Mouse (Mus musculus): ENCODE measurements around the gene Erc2. TPM values are rescaled to one million over a fixed set of nuclear protein-coding genes. Genes with fewer than 3 reads are reported as not detected.
A peak's percentile ranks its signal among the peaks of the same experiment; 100 is the strongest.

Erc2 gene
- polyA plus RNA-seq, 1 experiment from 2014 or later: 33.1 TPM

GRCm38 (mm10) chr14:28359983-28360382, 737.8 kb downstream of the Erc2 start:
- Histone ChIP-seq H3K4me3 (no peak overlapping the region), H3K4me1 (no peaks in the 10 kb centered on the region), H3K4me2 (replicated peaks) (no peak overlapping the region), H3K27me3 (replicated peaks) (no peaks in the 10 kb centered on the region), H3K9me3 (no peaks in the 10 kb centered on the region), H3K9ac (no peak overlapping the region), H3K36me3 (no peaks in the 10 kb centered on the region), H3K27ac (no peak overlapping the region)
- ATAC-seq (ENCODE audit: low FRiP score, low read depth): no peak
- WGBS: 89% methylated on average over 4 of the region's 4 CpGs

- no peak overlapping the region for H3K9ac ChIP-seq
- ATAC-seq (ENCODE audit: low FRiP score, low read depth): no peak
- 72% methylated on average over 4 of the region's 4 CpGs for WGBS
- H3K4me2 ChIP-seq (replicated peaks): no peak overlapping the region
- H3K27ac ChIP-seq: no peak overlapping the region
- no peaks in the 10 kb centered on the region for H3K36me3 ChIP-seq
- no peaks in the 10 kb centered on the region for H3K9me3 ChIP-seq
- H3K27me3 ChIP-seq (replicated peaks): no peaks in the 10 kb centered on the region
- no peaks in the 10 kb centered on the region for H3K4me1 ChIP-seq
- no peak overlapping the region for H3K4me3 ChIP-seq
Observed at GRCm38 (mm10) chr14:28362336-28362735, 740.1 kb downstream of the Erc2 start.

GRCm38 (mm10) chr14:28370713-28371112, 748.5 kb downstream of the Erc2 start:
- no peak for ATAC-seq (ENCODE audit: low FRiP score, low read depth)
- Histone ChIP-seq H3K27me3 (replicated peaks) (peaks cover 10% of the 10 kb centered on the region; the same call in 1 of the 2 replicates), H3K4me1 (peaks cover 5% of the 10 kb centered on the region; the same call in 1 of the 2 replicates), H3K9ac (no peak overlapping the region), H3K9me3 (no peaks in the 10 kb centered on the region), H3K36me3 (no peaks in the 10 kb centered on the region), H3K4me3 (no peak overlapping the region), H3K27ac (no peak overlapping the region), H3K4me2 (replicated peaks) (no peak overlapping the region)
- 40% methylated on average over 8 of the region's 8 CpGs for WGBS

DNA sequence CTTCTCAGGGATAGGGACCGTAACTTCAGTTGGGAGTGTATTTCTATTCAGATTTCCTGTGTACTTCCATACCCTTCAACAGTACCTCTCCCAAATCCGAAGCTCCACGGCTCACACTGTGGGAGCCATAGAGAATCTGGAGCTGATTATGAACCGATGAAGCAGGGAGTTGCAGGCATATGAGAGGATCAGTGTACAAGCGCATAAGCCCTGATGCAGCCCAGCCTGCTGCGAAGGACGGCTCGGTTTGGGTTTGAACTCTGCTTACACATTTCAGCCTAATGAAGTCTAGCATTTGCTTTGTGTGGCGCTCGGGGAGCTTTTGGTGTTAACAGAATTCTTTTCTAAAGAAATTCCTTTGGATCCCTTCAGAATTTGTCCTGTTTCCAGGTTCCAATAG, 749.4 kb downstream of the Erc2 start:
- no peak for ATAC-seq (ENCODE audit: low FRiP score, low read depth)
- Histone ChIP-seq H3K27ac (no peak overlapping the region), H3K27me3 (replicated peaks) (peaks cover 10% of the 10 kb centered on the region; the same call in 1 of the 2 replicates), H3K4me1 (peaks cover 10% of the 10 kb centered on the region; the same call in 1 of the 2 replicates), H3K36me3 (no peaks in the 10 kb centered on the region), H3K9me3 (no peaks in the 10 kb centered on the region), H3K4me3 (no peak overlapping the region), H3K4me2 (replicated peaks) (no peak overlapping the region), H3K9ac (no peak overlapping the region)
- 88% methylated on average over 10 of the region's 10 CpGs for WGBS

- WGBS: 3% methylated on average over 10 of the region's 10 CpGs
- no peak for ATAC-seq (ENCODE audit: low FRiP score, low read depth)
- no peaks in the 10 kb centered on the region for H3K36me3 ChIP-seq
- no peak overlapping the region for H3K9ac ChIP-seq
- peaks cover 10% of the 10 kb centered on the region; the same call in 1 of the 2 replicates for H3K4me1 ChIP-seq
- peak overlapping the region; percentile 30 for H3K4me2 ChIP-seq (replicated peaks)
- H3K9me3 ChIP-seq: no peaks in the 10 kb centered on the region
- H3K4me3 ChIP-seq: no peak overlapping the region
- peaks cover 31% of the 10 kb centered on the region for H3K27me3 ChIP-seq (replicated peaks)
- H3K27ac ChIP-seq: no peak overlapping the region
Observed at GRCm38 (mm10) chr14:28375642-28376091, 753.4 kb downstream of the Erc2 start.

DNA sequence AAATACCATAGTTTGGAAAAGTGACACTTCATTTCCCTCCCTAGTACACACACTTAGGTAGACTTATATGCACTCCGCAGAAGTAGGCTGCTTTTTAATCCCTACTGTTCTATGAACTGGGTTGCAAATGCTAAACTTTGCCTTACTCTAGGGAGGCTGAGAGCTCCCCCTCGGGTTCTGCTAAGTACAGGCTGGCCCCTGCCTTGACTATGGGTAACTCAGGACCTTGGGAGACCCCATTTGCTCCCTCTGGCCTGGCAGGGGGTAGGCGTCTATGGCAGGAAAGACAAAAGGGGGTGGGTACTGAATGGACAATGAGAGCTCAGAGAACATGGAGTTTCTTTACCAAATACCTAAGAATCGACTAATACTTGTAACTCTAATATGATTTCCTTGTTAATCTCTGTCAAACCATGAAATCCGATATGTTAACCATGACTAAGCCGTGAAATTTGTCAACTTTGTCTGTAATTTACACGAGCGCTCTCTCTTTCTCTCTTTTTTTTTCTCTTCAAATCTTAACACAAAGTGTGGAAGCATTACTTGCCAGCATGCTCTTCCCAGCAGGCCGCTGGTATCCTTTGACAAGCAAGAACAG, 754.1 kb downstream of the Erc2 start:
- WGBS: 19% methylated on average over 9 of the region's 9 CpGs
- ATAC-seq (ENCODE audit: low FRiP score, low read depth): no peak
- no peak overlapping the region for H3K27ac ChIP-seq

DNA sequence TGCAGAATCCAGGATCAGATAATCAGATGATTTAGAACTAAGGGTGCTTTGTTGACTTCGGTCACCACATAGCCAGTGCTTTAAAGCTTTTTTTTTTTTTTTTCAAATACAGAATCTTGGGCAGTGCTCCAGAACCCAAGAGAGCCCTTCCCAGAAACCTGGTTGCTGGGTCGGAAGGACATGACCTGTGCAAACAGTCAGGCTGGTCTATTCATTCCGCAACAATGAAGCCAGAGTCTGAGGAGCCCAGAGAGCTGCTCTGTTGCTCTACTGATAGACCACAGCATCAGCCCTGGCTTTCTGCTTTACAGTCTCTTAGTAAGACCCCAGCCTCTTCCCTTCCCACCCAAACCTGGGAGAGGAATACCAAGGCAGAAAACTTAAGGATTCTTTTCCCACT, 755.3 kb downstream of the Erc2 start:
- Histone ChIP-seq H3K36me3 (no peaks in the 10 kb centered on the region), H3K4me1 (peaks cover 10% of the 10 kb centered on the region; the same call in 1 of the 2 replicates), H3K9me3 (no peaks in the 10 kb centered on the region), H3K27me3 (replicated peaks) (peaks cover 22% of the 10 kb centered on the region), H3K9ac (no peak overlapping the region), H3K4me3 (no peak overlapping the region), H3K4me2 (replicated peaks) (no peak overlapping the region), H3K27ac (no peak overlapping the region)
- 57% methylated on average over 3 of the region's 3 CpGs for WGBS
- ATAC-seq (ENCODE audit: low FRiP score, low read depth): no peak

More for the DNA sequence above, 754.1 kb downstream of the Erc2 start:
- Histone ChIP-seq H3K4me3 (no peak overlapping the region), H3K27me3 (replicated peaks) (peaks cover 31% of the 10 kb centered on the region), H3K4me1 (peaks cover 10% of the 10 kb centered on the region; the same call in 1 of the 2 replicates), H3K4me2 (replicated peaks) (peak overlapping the region; percentile 30), H3K9ac (no peak overlapping the region), H3K36me3 (no peaks in the 10 kb centered on the region), H3K9me3 (no peaks in the 10 kb centered on the region)

GRCm38 (mm10) chr14:28380129-28380528, 757.9 kb downstream of the Erc2 start:
- H3K4me1 ChIP-seq: peaks cover 10% of the 10 kb centered on the region; the same call in 1 of the 2 replicates
- no peaks in the 10 kb centered on the region for H3K9me3 ChIP-seq
- H3K36me3 ChIP-seq: no peaks in the 10 kb centered on the region
- H3K27ac ChIP-seq: no peak overlapping the region
- 58% methylated on average over 3 of the region's 3 CpGs for WGBS
- no peak overlapping the region for H3K4me2 ChIP-seq (replicated peaks)
- H3K27me3 ChIP-seq (replicated peaks): peaks cover 26% of the 10 kb centered on the region
- H3K4me3 ChIP-seq: no peak overlapping the region
- H3K9ac ChIP-seq: no peak overlapping the region
- no peak for ATAC-seq (ENCODE audit: low FRiP score, low read depth)

GRCm38 (mm10) chr14:28381801-28382550, 759.7 kb downstream of the Erc2 start:
- 38% methylated on average over 14 of the region's 14 CpGs for WGBS
- H3K27me3 ChIP-seq (replicated peaks): peaks cover 26% of the 10 kb centered on the region
- H3K9me3 ChIP-seq: no peaks in the 10 kb centered on the region

DNA sequence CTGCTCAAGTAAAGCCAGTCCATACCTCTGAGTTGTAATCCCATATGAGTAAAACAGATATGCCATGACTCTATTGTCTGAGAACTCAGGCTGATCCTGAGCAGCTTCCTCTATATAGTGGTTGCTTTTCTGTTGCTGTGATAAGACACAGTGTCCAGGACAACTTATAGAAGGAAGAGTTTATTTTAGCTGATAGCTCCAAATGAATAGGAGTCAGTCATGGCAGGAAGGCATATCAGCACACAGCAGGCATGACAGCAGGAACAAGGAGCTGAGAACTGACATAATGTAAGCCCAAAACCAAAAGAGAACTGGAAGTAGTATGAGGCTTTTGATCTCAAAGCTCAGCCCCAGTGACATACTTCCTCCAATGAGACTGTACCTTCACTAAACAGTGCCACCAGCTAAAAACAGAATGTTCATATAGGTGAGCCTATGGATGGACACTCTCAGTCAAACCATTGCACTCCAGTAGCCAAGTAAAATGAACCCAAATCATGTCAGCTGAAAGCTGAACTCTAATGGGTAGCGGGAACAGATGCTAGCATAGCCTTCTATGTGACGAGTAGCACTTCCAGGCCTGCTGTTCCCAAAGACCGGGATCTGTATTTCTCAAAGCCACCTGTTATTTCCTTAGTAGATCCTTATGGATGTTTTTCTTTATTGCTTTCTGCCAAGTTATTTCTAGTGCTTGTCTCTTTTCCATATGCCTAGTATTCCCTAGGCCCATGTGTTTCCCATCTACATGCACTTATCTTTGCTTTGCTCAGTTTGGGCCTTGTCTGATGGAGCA, 764.8 kb downstream of the Erc2 start:
- Histone ChIP-seq H3K36me3 (no peaks in the 10 kb centered on the region), H3K4me2 (replicated peaks) (no peak overlapping the region), H3K9me3 (no peaks in the 10 kb centered on the region), H3K27me3 (replicated peaks) (peaks cover 6% of the 10 kb centered on the region; the same call in 1 of the 2 replicates), H3K4me1 (no peaks in the 10 kb centered on the region), H3K27ac (no peak overlapping the region), H3K9ac (no peak overlapping the region), H3K4me3 (no peak overlapping the region)
- ATAC-seq (ENCODE audit: low FRiP score, low read depth): no peak
- WGBS: 94% methylated on average over 3 of the region's 3 CpGs

More at GRCm38 (mm10) chr14:28381801-28382550, 759.7 kb downstream of the Erc2 start:
- Histone ChIP-seq H3K4me1 (no peaks in the 10 kb centered on the region), H3K4me2 (replicated peaks) (no peak overlapping the region), H3K36me3 (no peaks in the 10 kb centered on the region), H3K9ac (no peak overlapping the region), H3K4me3 (no peak overlapping the region), H3K27ac (no peak overlapping the region)
- no peak for ATAC-seq (ENCODE audit: low FRiP score, low read depth)

- H3K9ac ChIP-seq: no peak overlapping the region
- no peaks in the 10 kb centered on the region for H3K9me3 ChIP-seq
- no peak for ATAC-seq (ENCODE audit: low FRiP score, low read depth)
- no peak overlapping the region for H3K4me3 ChIP-seq
- H3K27ac ChIP-seq: no peak overlapping the region
- H3K4me2 ChIP-seq (replicated peaks): no peak overlapping the region
- H3K36me3 ChIP-seq: no peaks in the 10 kb centered on the region
- H3K27me3 ChIP-seq (replicated peaks): no peaks in the 10 kb centered on the region
- H3K4me1 ChIP-seq: no peaks in the 10 kb centered on the region
- 80% methylated on average over 2 of the region's 2 CpGs for WGBS
Observed at GRCm38 (mm10) chr14:28398915-28399314, 776.7 kb downstream of the Erc2 start.

- Histone ChIP-seq H3K36me3 (no peaks in the 10 kb centered on the region), H3K9me3 (no peaks in the 10 kb centered on the region), H3K27me3 (replicated peaks) (no peaks in the 10 kb centered on the region), H3K9ac (no peak overlapping the region), H3K4me2 (replicated peaks) (no peak overlapping the region), H3K4me1 (no peaks in the 10 kb centered on the region), H3K4me3 (no peak overlapping the region), H3K27ac (no peak overlapping the region)
- 77% methylated on average over 9 of the region's 9 CpGs for WGBS
- ATAC-seq (ENCODE audit: low FRiP score, low read depth): no peak
Observed at GRCm38 (mm10) chr14:28399897-28400296, 777.7 kb downstream of the Erc2 start.

All from neural tube, embryonic 12.5 days (tissue).